Mouse (Mus musculus) CH12.LX (cell line): ENCODE data around the gene Ankdd1b.

ENCODE experiments used
- EP300 ChIP-seq: IDR thresholded peaks from 2 replicates; pipeline ENCODE4 v1.6.1; 2011; ENCODE audit warnings: low read length, improper control_type of control experiment
- RAD21 ChIP-seq: IDR thresholded peaks from 2 replicates; pipeline ENCODE4 v1.6.1; 2011; ENCODE audit warnings: low read depth, mild to moderate bottlenecking, low read length, improper control_type of control experiment, moderate library complexity

GRCm38 (mm10) chr13:96433648-96434190, 37.3 kb downstream of the Ankdd1b start:
- TF ChIP-seq EP300 (no peak), RAD21 (no peak)
